Mouse (Mus musculus) spleen, adult 2 months (tissue): ENCODE measurements at regions not wholly inside any gene's neighbourhood (a gene's known extent, or its start where the extent isn't known, plus 50 kb on each side); places are given as distances from the start of the nearest gene placed in this dataset.

ENCODE experiments used
- CTCF ChIP-seq: fragments of 200-500 bp; IDR thresholded peaks from 2 replicates; pipeline ENCODE4 v1.5.1; 2011; ENCODE audit warnings: mild to moderate bottlenecking, inconsistent platforms; ENCODE audit not compliant: insufficient read depth, insufficient read length, insufficient replicate concordance; ENCODE audit errors: extremely low read depth
- POLR2A ChIP-seq: fragments of 200-500 bp; IDR thresholded peaks from 2 replicates; pipeline ENCODE4 v1.6.1; 2011; ENCODE audit warnings: low read depth, low read length, inconsistent platforms

DNA sequence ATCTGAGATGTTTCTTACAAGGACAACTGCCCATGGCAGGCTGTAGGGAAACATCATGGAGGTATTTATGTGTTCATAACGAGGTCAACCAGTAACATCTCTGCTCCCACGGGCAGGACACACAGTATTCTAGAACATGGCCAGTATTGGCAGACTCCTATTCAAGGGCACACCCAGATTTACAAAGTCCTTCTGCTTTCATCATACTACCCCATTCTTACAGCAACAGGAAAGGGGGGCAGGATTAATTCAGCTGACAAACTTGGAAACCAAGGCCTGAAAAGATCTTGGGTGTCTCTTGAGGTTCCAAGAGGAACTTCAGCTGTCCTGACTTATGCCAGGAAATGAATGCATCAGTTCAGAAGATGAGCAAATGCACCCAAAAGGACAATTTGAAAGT, 240.4 kb upstream of the Maf start:
- TF ChIP-seq POLR2A (no peak), CTCF (no peak)
